Mouse (Mus musculus): ENCODE results near the gene Mmp20. TPM values are rescaled to one million over a fixed set of nuclear protein-coding genes. Genes with fewer than 3 reads are reported as not detected.

The Mmp20 gene
- polyA plus RNA-seq, 1 experiment from 2014 or later: not detected

DNA sequence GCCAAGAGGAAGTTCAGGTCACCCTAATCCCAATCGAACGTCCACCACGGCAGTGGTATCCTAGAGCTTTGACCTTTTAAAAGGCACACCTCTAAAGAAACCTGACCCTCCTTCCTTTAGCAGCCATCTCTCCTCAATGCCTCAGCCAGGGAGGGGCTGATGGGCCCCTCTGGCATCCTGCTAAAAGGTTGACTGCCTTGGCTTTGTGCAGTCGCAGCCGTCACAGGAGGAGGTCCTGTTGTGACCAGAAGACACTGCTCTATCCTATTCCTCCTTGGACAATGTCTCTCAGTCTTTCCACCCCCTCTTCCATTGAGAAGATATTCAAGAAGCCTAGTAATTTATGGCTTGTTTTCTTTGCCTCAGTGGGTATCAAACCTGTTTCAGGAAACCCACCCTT is 5.9 kb downstream of the Mmp20 start:
- Histone ChIP-seq H3K4me2 (no peak overlapping the region), H3K4me1 (ENCODE audit: control insufficient read depth, insufficient read depth, low read length) (no peaks in the 10 kb centered on the region), H3K9me3 (replicated peaks; ENCODE audit: control insufficient read depth, low read length) (no peaks in the 10 kb centered on the region), H3K27ac (ENCODE audit: low read depth, low read length) (no peak overlapping the region), H3K9ac (ENCODE audit: low read depth, low read length) (no peak overlapping the region), H3K36me3 (ENCODE audit: control insufficient read depth, insufficient read depth, low read length) (no peaks in the 10 kb centered on the region), H3K27me3 (ENCODE audit: control insufficient read depth, insufficient read depth, low read length) (no peaks in the 10 kb centered on the region), H3K4me3 (ENCODE audit: low read depth, low read length) (no peak overlapping the region)
- WGBS (ENCODE audit: insufficient replicate concordance): 40% methylated on average over 5 of the region's 5 CpGs
- ATAC-seq (replicated peaks; ENCODE audit: insufficient number of reproducible peaks, low FRiP score, low TSS enrichment): no peak

DNA sequence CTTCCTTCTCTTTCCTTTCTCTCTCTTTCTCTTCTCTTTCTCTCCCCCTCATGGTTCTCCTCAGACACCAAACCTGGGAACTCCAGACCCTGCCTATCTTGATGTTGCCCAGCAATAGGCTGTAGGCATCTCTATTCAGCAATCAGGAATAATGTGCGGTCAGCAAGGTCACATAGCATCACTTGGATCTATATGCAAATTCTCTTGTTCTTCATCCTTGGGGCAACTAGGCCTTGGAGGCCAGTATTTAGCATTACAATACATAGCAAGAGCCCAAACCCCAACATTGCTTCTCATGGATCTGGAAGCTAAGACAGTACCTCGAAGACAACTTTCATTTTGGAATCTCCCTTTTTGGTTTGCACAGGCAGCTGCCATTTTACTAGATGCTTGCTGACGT is 19.9 kb downstream of the Mmp20 start:
- no peak overlapping the region for H3K27ac ChIP-seq (ENCODE audit: low read depth, low read length)
- no peaks in the 10 kb centered on the region for H3K36me3 ChIP-seq (ENCODE audit: control insufficient read depth, insufficient read depth, low read length)
- H3K4me3 ChIP-seq (ENCODE audit: low read depth, low read length): no peak overlapping the region
- H3K4me2 ChIP-seq: no peak overlapping the region
- ATAC-seq (replicated peaks; ENCODE audit: insufficient number of reproducible peaks, low FRiP score, low TSS enrichment): no peak
- 83% methylated on average over 3 of the region's 3 CpGs for WGBS (ENCODE audit: insufficient replicate concordance)
- H3K9me3 ChIP-seq (replicated peaks; ENCODE audit: control insufficient read depth, low read length): no peaks in the 10 kb centered on the region
- H3K4me1 ChIP-seq (ENCODE audit: control insufficient read depth, insufficient read depth, low read length): no peaks in the 10 kb centered on the region
- no peaks in the 10 kb centered on the region for H3K27me3 ChIP-seq (ENCODE audit: control insufficient read depth, insufficient read depth, low read length)
- no peak overlapping the region for H3K9ac ChIP-seq (ENCODE audit: low read depth, low read length)

DNA sequence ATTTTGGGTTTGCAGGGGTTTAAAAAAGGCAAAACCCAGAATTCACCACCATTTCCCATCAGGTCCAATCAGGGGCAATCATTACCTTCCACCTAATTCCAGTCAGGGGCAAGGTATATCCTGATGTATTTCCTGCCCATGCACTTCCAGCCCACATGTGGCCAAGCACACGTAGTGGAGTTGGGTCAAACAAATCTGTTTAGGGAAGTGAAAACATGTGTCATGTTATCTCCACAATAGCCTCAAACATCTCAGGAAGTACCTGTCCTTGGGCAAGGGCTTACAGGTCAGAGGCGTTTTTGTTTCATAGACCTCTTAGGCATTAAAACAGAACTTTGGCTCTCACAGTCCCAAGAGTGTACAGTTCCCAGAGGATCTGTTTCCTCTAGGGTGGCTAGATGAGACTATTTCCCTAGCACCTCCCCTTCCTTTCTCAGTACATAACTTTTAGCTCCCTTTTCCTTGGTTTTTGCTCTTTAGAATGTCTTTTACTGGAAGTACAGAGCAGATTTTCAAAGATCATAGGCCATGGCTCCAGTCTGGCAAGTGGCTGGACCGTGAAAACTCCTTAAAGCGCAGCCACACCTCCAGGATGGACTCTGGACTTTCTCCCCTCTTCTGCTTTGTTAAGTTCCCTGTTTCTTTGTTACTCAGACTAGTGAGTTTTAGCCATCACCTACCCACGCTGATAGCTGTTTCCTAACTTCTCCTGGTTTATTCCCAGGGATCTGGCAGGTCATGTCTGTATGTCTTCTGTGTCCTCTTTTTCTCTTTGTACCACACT is 22.6 kb downstream of the Mmp20 start:
- H3K9ac ChIP-seq (ENCODE audit: low read depth, low read length): no peak overlapping the region
- no peaks in the 10 kb centered on the region for H3K9me3 ChIP-seq (replicated peaks; ENCODE audit: control insufficient read depth, low read length)
- H3K4me3 ChIP-seq (ENCODE audit: low read depth, low read length): no peak overlapping the region
- no peaks in the 10 kb centered on the region for H3K27me3 ChIP-seq (ENCODE audit: control insufficient read depth, insufficient read depth, low read length)
- 70% methylated on average over 5 of the region's 5 CpGs for WGBS (ENCODE audit: insufficient replicate concordance)
- H3K4me1 ChIP-seq (ENCODE audit: control insufficient read depth, insufficient read depth, low read length): no peaks in the 10 kb centered on the region
- ATAC-seq (replicated peaks; ENCODE audit: insufficient number of reproducible peaks, low FRiP score, low TSS enrichment): no peak
- no peak overlapping the region for H3K27ac ChIP-seq (ENCODE audit: low read depth, low read length)
- H3K36me3 ChIP-seq (ENCODE audit: control insufficient read depth, insufficient read depth, low read length): no peaks in the 10 kb centered on the region
- no peak overlapping the region for H3K4me2 ChIP-seq

DNA sequence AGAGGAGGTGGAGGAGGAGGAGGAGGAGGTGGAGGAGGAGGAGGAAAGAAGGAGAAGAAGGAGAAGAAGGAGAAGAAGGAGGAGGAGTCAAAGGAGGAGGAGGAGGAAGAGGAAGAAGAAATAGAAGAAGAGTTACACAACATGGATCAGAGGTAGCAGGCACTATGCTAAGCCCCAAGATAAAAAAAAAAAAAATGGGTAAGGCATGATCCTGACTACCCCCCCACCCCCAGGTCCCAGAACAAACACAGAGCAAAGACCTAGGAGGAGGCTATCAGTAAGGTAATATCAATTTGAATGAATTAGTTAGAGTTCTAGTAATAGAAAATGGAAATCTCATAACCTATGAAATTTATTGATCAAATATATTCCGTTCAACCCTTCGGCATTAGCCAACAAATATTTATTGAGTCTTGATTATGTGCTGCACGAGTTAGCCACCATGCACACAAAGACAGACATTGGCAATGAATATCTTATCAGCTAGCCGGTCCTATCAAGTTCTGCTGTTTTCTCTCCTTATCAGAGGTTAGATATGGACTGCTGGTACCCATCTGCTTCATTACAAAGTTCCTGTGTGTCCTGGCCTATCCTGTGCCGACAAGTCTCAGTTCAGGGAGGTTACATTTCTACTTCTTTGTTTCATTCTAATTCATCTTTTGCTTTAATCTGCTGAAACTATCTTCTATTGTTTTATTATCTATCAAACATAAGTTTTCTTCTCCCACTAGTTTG is 24.5 kb downstream of the Mmp20 start:
- Histone ChIP-seq H3K27me3 (ENCODE audit: control insufficient read depth, insufficient read depth, low read length) (no peaks in the 10 kb centered on the region), H3K9ac (ENCODE audit: low read depth, low read length) (no peak overlapping the region), H3K36me3 (ENCODE audit: control insufficient read depth, insufficient read depth, low read length) (no peaks in the 10 kb centered on the region), H3K4me3 (ENCODE audit: low read depth, low read length) (no peak overlapping the region), H3K4me2 (no peak overlapping the region), H3K4me1 (ENCODE audit: control insufficient read depth, insufficient read depth, low read length) (no peaks in the 10 kb centered on the region), H3K9me3 (replicated peaks; ENCODE audit: control insufficient read depth, low read length) (no peaks in the 10 kb centered on the region), H3K27ac (ENCODE audit: low read depth, low read length) (no peak overlapping the region)
- ATAC-seq (replicated peaks; ENCODE audit: insufficient number of reproducible peaks, low FRiP score, low TSS enrichment): no peak
- WGBS (ENCODE audit: insufficient replicate concordance): 48% methylated on average over 5 of the region's 5 CpGs

DNA sequence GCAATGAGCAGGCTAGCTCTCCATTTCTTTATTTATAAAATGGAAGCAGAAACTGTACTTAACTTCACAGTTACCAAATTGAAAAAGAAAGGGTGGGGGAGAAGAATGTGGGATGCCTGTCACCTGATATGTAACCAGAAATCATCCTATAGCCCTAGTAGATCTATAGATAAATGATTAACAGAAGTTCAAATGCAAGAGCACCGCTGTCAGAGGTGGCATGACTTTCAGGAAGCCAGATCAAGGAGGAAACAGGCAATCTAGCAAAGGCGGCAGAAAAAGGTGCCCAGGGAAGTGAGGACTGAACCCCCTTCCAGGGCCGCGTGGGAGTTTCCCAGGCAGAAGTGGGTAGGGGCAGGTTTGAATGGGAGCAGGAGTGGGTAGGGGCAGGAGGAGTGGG is 29.9 kb downstream of the Mmp20 start:
- H3K27me3 ChIP-seq (ENCODE audit: control insufficient read depth, insufficient read depth, low read length): no peaks in the 10 kb centered on the region
- H3K9me3 ChIP-seq (replicated peaks; ENCODE audit: control insufficient read depth, low read length): no peaks in the 10 kb centered on the region
- no peak for ATAC-seq (replicated peaks; ENCODE audit: insufficient number of reproducible peaks, low FRiP score, low TSS enrichment)
- no peaks in the 10 kb centered on the region for H3K36me3 ChIP-seq (ENCODE audit: control insufficient read depth, insufficient read depth, low read length)
- 72% methylated on average over 4 of the region's 4 CpGs for WGBS (ENCODE audit: insufficient replicate concordance)
- H3K4me1 ChIP-seq (ENCODE audit: control insufficient read depth, insufficient read depth, low read length): no peaks in the 10 kb centered on the region
- H3K27ac ChIP-seq (ENCODE audit: low read depth, low read length): no peak overlapping the region
- no peak overlapping the region for H3K4me3 ChIP-seq (ENCODE audit: low read depth, low read length)
- H3K9ac ChIP-seq (ENCODE audit: low read depth, low read length): no peak overlapping the region
- H3K4me2 ChIP-seq: no peak overlapping the region

DNA sequence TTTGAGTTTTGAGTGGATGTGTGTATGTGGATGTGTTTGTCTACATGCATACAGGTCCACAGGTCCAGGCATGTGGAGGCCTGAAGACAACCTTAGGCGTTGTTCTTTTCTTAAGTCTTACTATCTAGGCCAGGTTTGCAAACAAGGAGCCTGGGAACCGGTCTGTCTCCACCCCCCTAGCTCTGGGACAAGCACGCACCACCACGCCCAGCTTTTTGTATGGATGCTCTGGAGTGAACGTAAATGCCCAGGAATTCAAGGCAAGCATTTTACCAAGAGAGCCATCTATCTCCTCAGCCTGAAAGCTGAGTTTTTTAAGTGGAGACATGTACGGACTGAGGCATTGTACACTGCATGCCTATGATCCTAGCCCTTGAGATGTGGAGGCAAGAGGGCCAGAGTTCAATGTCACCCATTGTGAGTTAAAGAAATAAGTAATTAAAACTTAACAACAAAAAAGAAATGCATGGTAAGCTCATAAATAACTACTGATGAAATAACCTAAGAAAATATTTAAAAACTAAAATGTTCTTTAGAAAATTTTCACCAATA is 31.5 kb downstream of the Mmp20 start:
- H3K4me1 ChIP-seq (ENCODE audit: control insufficient read depth, insufficient read depth, low read length): no peaks in the 10 kb centered on the region
- H3K36me3 ChIP-seq (ENCODE audit: control insufficient read depth, insufficient read depth, low read length): no peaks in the 10 kb centered on the region
- 79% methylated on average over 6 of the region's 6 CpGs for WGBS (ENCODE audit: insufficient replicate concordance)
- no peak overlapping the region for H3K27ac ChIP-seq (ENCODE audit: low read depth, low read length)
- H3K9ac ChIP-seq (ENCODE audit: low read depth, low read length): no peak overlapping the region
- H3K27me3 ChIP-seq (ENCODE audit: control insufficient read depth, insufficient read depth, low read length): no peaks in the 10 kb centered on the region
- H3K9me3 ChIP-seq (replicated peaks; ENCODE audit: control insufficient read depth, low read length): no peaks in the 10 kb centered on the region
- H3K4me3 ChIP-seq (ENCODE audit: low read depth, low read length): no peak overlapping the region
- H3K4me2 ChIP-seq: no peak overlapping the region
- no peak for ATAC-seq (replicated peaks; ENCODE audit: insufficient number of reproducible peaks, low FRiP score, low TSS enrichment)

DNA sequence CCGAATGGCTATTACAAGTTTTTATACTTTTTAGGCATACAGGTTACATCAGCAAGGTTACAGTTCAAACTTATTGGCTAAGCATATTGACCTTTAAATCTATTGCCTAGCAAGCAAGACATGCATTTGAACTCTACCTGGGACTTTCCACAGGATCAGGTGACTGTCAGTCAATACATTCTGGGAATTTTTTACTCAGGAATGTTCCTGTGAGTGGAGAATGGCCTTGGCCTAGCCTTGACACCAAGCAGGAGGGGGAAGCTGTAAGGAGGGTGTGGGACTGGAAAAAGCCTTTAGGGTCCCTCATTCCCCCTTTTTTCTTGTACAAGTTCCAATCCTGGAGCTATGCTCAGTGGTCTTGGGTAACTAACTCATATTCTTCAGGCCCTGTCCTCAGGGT is 33.3 kb downstream of the Mmp20 start:
- Histone ChIP-seq H3K36me3 (ENCODE audit: control insufficient read depth, insufficient read depth, low read length) (no peaks in the 10 kb centered on the region), H3K27ac (ENCODE audit: low read depth, low read length) (no peak overlapping the region), H3K27me3 (ENCODE audit: control insufficient read depth, insufficient read depth, low read length) (no peaks in the 10 kb centered on the region), H3K4me3 (ENCODE audit: low read depth, low read length) (no peak overlapping the region), H3K9ac (ENCODE audit: low read depth, low read length) (no peak overlapping the region), H3K9me3 (replicated peaks; ENCODE audit: control insufficient read depth, low read length) (no peaks in the 10 kb centered on the region), H3K4me1 (ENCODE audit: control insufficient read depth, insufficient read depth, low read length) (no peaks in the 10 kb centered on the region), H3K4me2 (no peak overlapping the region)
- no peak for ATAC-seq (replicated peaks; ENCODE audit: insufficient number of reproducible peaks, low FRiP score, low TSS enrichment)
- 93% methylated on average over 1 of the region's 1 CpGs for WGBS (ENCODE audit: insufficient replicate concordance)

DNA sequence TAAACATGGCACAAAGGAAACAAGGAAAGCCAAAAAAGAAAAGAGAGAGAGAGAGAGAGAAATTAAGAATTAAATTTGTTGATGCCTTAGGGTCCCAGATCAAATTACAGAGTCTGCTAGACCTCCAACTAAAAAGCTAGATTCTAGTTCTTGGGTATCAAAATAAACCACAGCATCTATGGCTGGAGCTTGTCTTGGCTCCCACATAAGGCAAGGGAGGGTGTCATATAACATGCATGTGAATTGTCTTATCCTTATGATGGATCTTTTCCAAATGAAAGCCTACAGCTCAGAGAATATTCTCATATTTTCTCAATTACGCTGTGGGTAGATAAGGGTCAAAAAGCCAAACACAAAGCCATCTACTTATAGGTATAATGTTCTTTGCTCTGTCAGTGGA is 41.6 kb downstream of the Mmp20 start:
- Histone ChIP-seq H3K4me3 (ENCODE audit: low read depth, low read length) (no peak overlapping the region), H3K27me3 (ENCODE audit: control insufficient read depth, insufficient read depth, low read length) (no peaks in the 10 kb centered on the region), H3K4me2 (no peak overlapping the region), H3K4me1 (ENCODE audit: control insufficient read depth, insufficient read depth, low read length) (no peaks in the 10 kb centered on the region), H3K9me3 (replicated peaks; ENCODE audit: control insufficient read depth, low read length) (no peaks in the 10 kb centered on the region), H3K9ac (ENCODE audit: low read depth, low read length) (no peak overlapping the region), H3K27ac (ENCODE audit: low read depth, low read length) (no peak overlapping the region), H3K36me3 (ENCODE audit: control insufficient read depth, insufficient read depth, low read length) (no peaks in the 10 kb centered on the region)
- WGBS (ENCODE audit: insufficient replicate concordance): 89% methylated on average over 1 of the region's 1 CpGs
- no peak for ATAC-seq (replicated peaks; ENCODE audit: insufficient number of reproducible peaks, low FRiP score, low TSS enrichment)
